Mouse (Mus musculus) G1E (cell line): ENCODE results near the gene Tmem186.

ENCODE experiments used
- CTCF ChIP-seq: IDR thresholded peaks from 2 replicates; pipeline ENCODE4 v1.5.1; 2012; ENCODE audit warnings: low read depth, low read length, inconsistent platforms, mixed read lengths
- GATA1 ChIP-seq: IDR thresholded peaks from 2 replicates; pipeline ENCODE4 v1.6.1; 2012; ENCODE audit warnings: borderline replicate concordance, low read length, inconsistent platforms, mixed read lengths
- GATA2 ChIP-seq: IDR thresholded peaks from 2 replicates; pipeline ENCODE4 v1.6.1; 2012; ENCODE audit warnings: low read depth, low read length, inconsistent platforms, borderline replicate concordance

- TF ChIP-seq GATA1: no peak
- no peak for TF ChIP-seq GATA2
- no peak for TF ChIP-seq CTCF
These were observed 29.7 kb upstream of the Tmem186 start for GRCm38 (mm10) chr16:8667261-8667660.
